Mouse (Mus musculus) spleen, adult 2 months (tissue): ENCODE measurements around the gene Gatd1.

ENCODE experiments used
- CTCF ChIP-seq: fragments of 200-500 bp; IDR thresholded peaks from 2 replicates; pipeline ENCODE4 v1.5.1; 2011; ENCODE audit warnings: mild to moderate bottlenecking, inconsistent platforms; ENCODE audit not compliant: insufficient read depth, insufficient read length, insufficient replicate concordance; ENCODE audit errors: extremely low read depth
- POLR2A ChIP-seq: fragments of 200-500 bp; IDR thresholded peaks from 2 replicates; pipeline ENCODE4 v1.6.1; 2011; ENCODE audit warnings: low read depth, low read length, inconsistent platforms

DNA sequence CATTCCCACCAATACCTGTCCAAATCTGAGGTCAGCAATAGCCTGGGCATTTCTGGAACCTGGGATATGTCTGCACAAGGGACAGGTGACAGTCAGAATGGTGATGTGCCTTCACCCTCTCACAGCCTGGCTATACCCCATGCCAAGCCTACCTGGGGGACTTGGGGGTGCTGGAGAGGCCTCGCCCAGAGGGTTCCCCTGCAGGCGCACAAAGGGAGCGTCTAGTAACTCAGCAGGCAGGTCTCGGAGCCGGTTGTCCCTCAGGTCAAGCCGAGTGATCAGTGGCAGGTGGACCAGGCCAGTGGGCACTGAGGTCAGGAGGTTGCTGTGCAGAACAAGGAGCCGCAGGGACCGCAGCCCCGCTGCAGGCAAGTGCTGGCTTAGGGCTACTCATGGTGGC, 27.5 kb upstream of the Gatd1 start:
- TF ChIP-seq POLR2A (no peak), CTCF (no peak)
